Mouse (Mus musculus) liver, adult 2 months (tissue): Measurements from ENCODE around the gene Tmem208.

Source experiments
- CTCF ChIP-seq: fragments of 200-500 bp; IDR thresholded peaks from 2 replicates; pipeline ENCODE4 v1.5.1; 2011; ENCODE audit warnings: low read depth, low read length, control low read depth
- POLR2A ChIP-seq: fragments of 200-500 bp; IDR thresholded peaks from 2 replicates; pipeline ENCODE4 v1.6.1; 2011; ENCODE audit warnings: low read length, control low read depth; ENCODE audit not compliant: insufficient read depth; ENCODE audit errors: extremely low read depth

- TF ChIP-seq POLR2A = no peak
- no peak for TF ChIP-seq CTCF
Observed at GRCm38 (mm10) chr8:105356681-105357080, 30.5 kb downstream of the Tmem208 start.
